Mouse (Mus musculus) kidney, embryonic 16.5 days (tissue): ENCODE measurements around the gene Ap4b1. TPM values are rescaled to one million over a fixed set of nuclear protein-coding genes. Genes with fewer than 3 reads are reported as not detected.

Experiments
- ATAC-seq: fragments of 200-750 bp; cut with Nextera tagmentation; 2 replicates; pipeline ENCODE4 v1.8.0; 2017; ENCODE audit warnings: moderate TSS enrichment; ENCODE audit not compliant: low FRiP score, low TSS enrichment
- H3K27ac ChIP-seq: fragments of 300-500 bp; sonication (generic); 2 replicates; pipeline ENCODE4 v1.5.1; 2014; ENCODE audit warnings: low read length
- H3K27me3 ChIP-seq: fragments of 300-500 bp; sonication (generic); 2 replicates; pipeline ENCODE4 v1.6.1; 2014; ENCODE audit warnings: low read length, control low read depth, mixed read lengths; ENCODE audit not compliant: insufficient read depth
- H3K36me3 ChIP-seq: fragments of 300-500 bp; sonication (generic); 2 replicates; pipeline ENCODE4 v1.6.1; 2014; ENCODE audit warnings: low read length, control low read depth, mixed read lengths; ENCODE audit not compliant: insufficient read depth
- H3K4me1 ChIP-seq: fragments of 300-500 bp; sonication (generic); 2 replicates; pipeline ENCODE4 v1.6.1; 2014; ENCODE audit warnings: low read length, control low read depth, mixed read lengths; ENCODE audit not compliant: insufficient read depth
- H3K4me2 ChIP-seq: fragments of 300-500 bp; sonication (generic); replicated peaks from 2 replicates; pipeline ENCODE4 v1.6.1; 2014; ENCODE audit warnings: low read depth, low read length
- H3K4me3 ChIP-seq: fragments of 300-500 bp; sonication (generic); 2 replicates; pipeline ENCODE4 v1.5.1; 2014; ENCODE audit warnings: mild to moderate bottlenecking, low read length
- H3K9ac ChIP-seq: fragments of 300-500 bp; sonication (generic); replicated peaks from 2 replicates; pipeline ENCODE4 v1.6.1; 2014; ENCODE audit warnings: low read length
- H3K9me3 ChIP-seq: fragments of 300-500 bp; sonication (generic); 2 replicates; pipeline ENCODE4 v1.6.1; 2016; ENCODE audit warnings: low read length, control low read depth
- WGBS: fragments of 180-500 bp; shearing (Covaris S2); extraction: QIAGEN DNeasy Blood & Tissue Kit; methylation state at CpG from one replicate; pipeline ENCODE4 v1.1.7; 2014; 5-methylcytosine and 5-hydroxymethylcytosine counted together
- polyA plus RNA-seq: library from polyadenylated mRNA; unstranded; fragments of >200 nt; fragmentation: Nextera tagmentation; extraction: Ambion mirVana; gene quantifications from 2 replicates; pipeline ENCODE4 v1.2.1, GENCODE M21; 2015

The Ap4b1 gene
- polyA plus RNA-seq, 1 experiment from 2014 or later, result 22.8 TPM

DNA sequence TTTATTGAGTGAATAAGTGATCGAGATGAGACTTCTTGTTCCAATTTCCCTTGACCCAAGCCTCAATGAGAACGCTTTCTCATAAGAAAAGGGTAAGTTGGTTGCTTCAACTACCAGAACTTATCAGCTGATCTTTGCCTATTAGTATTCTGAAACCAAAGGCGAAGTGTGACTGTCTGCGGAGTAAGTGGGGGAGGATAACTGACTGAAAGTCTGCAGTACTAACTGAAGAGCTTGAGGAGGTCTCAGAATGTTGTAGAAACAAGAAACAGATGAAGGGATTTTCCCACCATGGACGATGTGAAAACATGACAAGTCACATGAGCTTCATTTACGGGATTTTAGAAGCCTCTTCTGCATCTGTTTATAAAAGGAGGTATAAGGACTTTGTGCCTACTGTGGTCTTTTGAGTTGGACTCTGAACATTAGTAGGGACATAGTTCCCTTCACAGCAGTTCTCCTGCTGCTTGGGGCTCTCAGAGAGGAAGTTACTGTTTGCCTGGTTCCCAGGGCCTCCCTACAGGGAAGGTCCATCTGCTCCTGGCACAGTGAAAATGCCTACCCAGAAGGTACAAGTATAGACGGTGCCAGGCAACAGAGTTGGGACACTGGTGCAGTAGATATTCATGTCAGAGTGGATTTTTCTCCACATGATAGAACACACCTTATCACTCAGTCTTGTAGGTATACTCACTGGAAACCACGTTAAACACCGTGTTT lies 41.5 kb downstream of the Ap4b1 start:
- H3K27me3 ChIP-seq, result no peaks in the 10 kb centered on the region
- H3K9ac ChIP-seq, result no peak overlapping the region
- no peaks in the 10 kb centered on the region for H3K9me3 ChIP-seq
- no peak overlapping the region for H3K4me2 ChIP-seq
- 80% methylated on average over 9 of the region's 9 CpGs for WGBS
- no peak for ATAC-seq
- no peaks in the 10 kb centered on the region for H3K36me3 ChIP-seq
- no peak overlapping the region for H3K27ac ChIP-seq
- H3K4me3 ChIP-seq, result no peak overlapping the region
- no peaks in the 10 kb centered on the region for H3K4me1 ChIP-seq

DNA sequence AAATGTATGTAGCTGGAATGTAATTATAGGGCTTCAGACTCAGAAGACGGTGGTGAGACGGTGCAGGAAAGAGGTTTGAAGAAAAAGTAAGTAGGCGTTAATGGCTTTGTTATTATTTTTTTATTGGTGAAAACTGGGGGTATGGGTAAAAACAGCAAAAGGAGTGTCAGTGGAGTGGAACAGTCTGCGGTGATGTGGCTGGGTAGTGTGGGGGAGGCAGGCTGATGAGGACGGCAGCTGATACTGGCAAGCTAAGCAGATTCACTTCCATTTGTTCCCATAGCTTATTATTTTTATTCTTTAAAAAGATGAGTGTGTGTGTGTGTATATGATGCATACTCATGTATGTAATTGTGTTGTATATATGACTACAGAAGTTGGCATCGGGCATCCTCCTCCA lies 42.2 kb downstream of the Ap4b1 start:
- no peak overlapping the region for H3K4me3 ChIP-seq
- no peaks in the 10 kb centered on the region for H3K27me3 ChIP-seq
- H3K9me3 ChIP-seq, result no peaks in the 10 kb centered on the region
- ATAC-seq, result no peak
- 70% methylated on average over 6 of the region's 6 CpGs for WGBS
- H3K27ac ChIP-seq, result no peak overlapping the region
- no peaks in the 10 kb centered on the region for H3K36me3 ChIP-seq
- no peak overlapping the region for H3K4me2 ChIP-seq
- H3K9ac ChIP-seq, result no peak overlapping the region
- no peaks in the 10 kb centered on the region for H3K4me1 ChIP-seq

- ATAC-seq, result no peak
- no peak overlapping the region for H3K4me3 ChIP-seq
- no peaks in the 10 kb centered on the region for H3K36me3 ChIP-seq
- H3K9me3 ChIP-seq, result no peaks in the 10 kb centered on the region
- H3K4me2 ChIP-seq, result no peak overlapping the region
- H3K9ac ChIP-seq, result no peak overlapping the region
- no peaks in the 10 kb centered on the region for H3K27me3 ChIP-seq
- H3K4me1 ChIP-seq, result no peaks in the 10 kb centered on the region
- no peak overlapping the region for H3K27ac ChIP-seq
- 83% methylated on average over 8 of the region's 8 CpGs for WGBS
Observed at GRCm38 (mm10) chr3:103851882-103852281, 42.6 kb downstream of the Ap4b1 start.

DNA sequence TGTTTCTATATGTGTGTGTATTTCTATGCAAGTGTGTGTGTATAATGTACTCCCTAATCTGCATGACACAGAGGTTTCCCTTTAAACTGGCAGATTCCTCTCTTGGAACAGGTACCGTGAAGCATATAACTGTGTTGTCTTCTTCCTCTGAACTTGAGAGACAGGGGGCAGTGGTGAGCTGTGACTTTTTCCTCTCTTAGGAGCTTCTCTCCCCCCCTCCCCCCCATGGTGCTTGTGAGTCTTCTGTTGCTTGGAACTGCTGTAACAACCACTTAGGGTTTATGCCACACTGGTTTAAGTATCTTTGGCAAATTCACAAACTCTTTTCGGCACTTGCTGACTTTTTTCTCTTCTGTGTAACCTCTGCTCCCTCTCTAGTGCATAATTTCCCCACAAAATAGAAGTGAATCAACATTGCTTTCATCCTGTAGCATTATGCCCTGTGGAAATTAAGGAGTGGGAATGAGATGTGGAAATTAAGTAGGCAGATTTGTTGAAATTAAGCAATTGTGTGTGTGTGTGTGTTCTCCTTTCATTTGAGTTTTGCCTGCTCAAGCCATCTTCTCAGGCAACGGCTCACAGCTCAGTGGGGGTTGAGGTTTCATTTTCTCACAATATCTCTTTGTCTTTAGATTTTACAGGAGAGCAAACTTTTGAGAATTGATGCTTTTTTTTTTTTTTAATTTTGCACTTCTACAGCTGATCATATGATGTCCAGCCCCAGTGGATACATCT lies 43.4 kb downstream of the Ap4b1 start:
- no peak for ATAC-seq
- H3K4me1 ChIP-seq, result no peaks in the 10 kb centered on the region
- no peaks in the 10 kb centered on the region for H3K36me3 ChIP-seq
- no peak overlapping the region for H3K9ac ChIP-seq
- H3K4me3 ChIP-seq, result no peak overlapping the region
- no peaks in the 10 kb centered on the region for H3K27me3 ChIP-seq
- WGBS, result 60% methylated on average over 3 of the region's 3 CpGs
- no peaks in the 10 kb centered on the region for H3K9me3 ChIP-seq
- no peak overlapping the region for H3K4me2 ChIP-seq
- no peak overlapping the region for H3K27ac ChIP-seq

- Histone ChIP-seq H3K27me3 (no peaks in the 10 kb centered on the region), H3K9me3 (no peaks in the 10 kb centered on the region), H3K9ac (no peak overlapping the region), H3K36me3 (no peaks in the 10 kb centered on the region), H3K4me1 (no peaks in the 10 kb centered on the region), H3K27ac (no peak overlapping the region), H3K4me3 (no peak overlapping the region), H3K4me2 (no peak overlapping the region)
- 56% methylated on average over 8 of the region's 8 CpGs for WGBS
- no peak for ATAC-seq
Observed at GRCm38 (mm10) chr3:103853804-103854203, 44.5 kb downstream of the Ap4b1 start.

DNA sequence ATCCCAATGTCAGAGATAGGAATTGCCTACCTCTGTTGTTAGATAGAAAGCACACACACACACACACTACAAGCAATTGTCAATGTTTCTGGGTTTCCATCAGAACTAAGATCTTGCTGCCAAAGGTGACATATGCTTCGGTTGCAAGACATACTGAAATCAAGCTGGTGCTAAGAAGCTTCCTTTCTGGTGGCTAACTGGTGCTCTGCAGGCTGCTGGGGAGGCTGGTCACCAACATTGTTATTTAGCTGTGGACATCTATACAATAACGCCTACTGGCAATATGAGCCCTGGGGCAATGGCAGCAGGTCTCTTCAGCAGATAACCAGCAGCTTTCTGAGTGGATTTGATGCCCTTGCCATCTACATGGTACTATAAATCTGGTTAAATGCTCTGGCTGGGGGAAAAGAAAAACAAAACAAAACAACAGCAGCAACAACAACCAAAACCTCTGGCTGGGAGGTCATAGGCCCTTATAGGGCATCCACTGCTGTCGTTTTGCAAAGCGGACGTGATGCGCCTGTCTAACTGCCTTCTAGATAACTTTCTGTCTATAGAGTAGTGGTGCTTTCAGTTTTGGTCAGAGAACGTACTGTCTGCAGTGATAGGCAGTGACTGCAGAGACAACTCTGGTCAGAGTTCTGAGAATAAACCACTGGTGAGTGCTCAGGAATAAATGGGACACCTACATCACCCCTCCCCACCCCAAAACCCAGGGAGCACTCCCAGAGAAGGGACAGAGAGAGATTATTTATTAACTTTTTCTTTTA lies 47.9 kb downstream of the Ap4b1 start:
- ATAC-seq, result no peak
- no peak overlapping the region for H3K4me3 ChIP-seq
- H3K27me3 ChIP-seq, result no peaks in the 10 kb centered on the region
- no peaks in the 10 kb centered on the region for H3K9me3 ChIP-seq
- no peak overlapping the region for H3K4me2 ChIP-seq
- no peaks in the 10 kb centered on the region for H3K36me3 ChIP-seq
- H3K27ac ChIP-seq, result no peak overlapping the region
- no peaks in the 10 kb centered on the region for H3K4me1 ChIP-seq
- no peak overlapping the region for H3K9ac ChIP-seq
- WGBS, result 84% methylated on average over 7 of the region's 7 CpGs

- WGBS, result 91% methylated on average over 6 of the region's 6 CpGs
- Histone ChIP-seq H3K9me3 (no peaks in the 10 kb centered on the region), H3K27me3 (no peaks in the 10 kb centered on the region), H3K9ac (no peak overlapping the region), H3K4me2 (no peak overlapping the region), H3K27ac (no peak overlapping the region), H3K4me1 (no peaks in the 10 kb centered on the region), H3K36me3 (no peaks in the 10 kb centered on the region), H3K4me3 (no peak overlapping the region)
- no peak for ATAC-seq
Observed at GRCm38 (mm10) chr3:103857977-103858563, 48.8 kb downstream of the Ap4b1 start.

DNA sequence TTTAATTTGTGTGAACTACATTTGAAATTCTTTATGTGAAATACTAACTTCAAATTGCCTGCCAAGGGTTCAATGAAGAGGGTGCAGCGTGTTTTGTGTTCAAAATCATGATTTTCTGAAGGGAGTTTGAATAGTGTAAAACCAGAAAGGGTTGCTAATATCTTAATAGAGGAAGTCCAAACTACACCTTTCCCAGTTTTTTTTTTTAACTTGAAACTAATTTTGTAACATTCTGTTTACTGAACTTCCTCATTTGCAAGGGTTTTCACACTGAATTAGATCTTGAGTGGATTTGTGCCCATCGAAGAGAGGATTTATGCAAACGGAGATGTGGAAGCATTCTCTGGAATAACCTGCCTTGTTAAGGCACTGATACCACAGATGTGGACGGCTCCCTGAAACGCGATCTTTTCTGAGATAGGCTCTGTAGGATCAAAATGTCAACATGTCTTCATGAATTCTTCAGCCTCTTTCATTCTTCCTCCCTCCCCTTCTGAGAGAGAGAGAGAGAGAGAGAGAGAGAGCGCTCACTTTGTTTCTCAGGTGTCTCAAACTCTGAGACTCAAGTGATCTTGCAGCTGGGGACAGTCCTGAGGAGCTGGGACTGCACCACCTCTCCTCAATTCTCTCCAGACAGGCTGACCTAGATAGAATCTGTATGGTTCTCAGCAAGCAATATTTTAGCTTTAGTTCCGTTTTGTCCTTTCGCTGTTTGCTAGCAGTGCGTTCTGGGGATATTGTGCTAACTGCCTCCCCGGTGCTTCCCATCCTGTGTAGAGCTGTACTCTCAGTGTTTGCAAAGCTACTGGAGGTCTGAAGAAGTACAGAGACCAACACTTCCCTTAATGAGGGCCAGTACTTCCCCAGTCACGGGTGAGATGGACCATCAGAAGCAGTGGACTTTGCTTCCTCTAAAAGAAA lies 49.8 kb downstream of the Ap4b1 start, which contains the start of gene Ptpn22:
TSS of gene Ptpn22 (plus strand) at position 915 of the 921 bp plus-strand sequence.
- no peak within 1 kb of the TSS for H3K9ac ChIP-seq
- no peak within 1 kb of the TSS for H3K4me2 ChIP-seq
- 65% methylated on average over 11 of the region's 12 CpGs for WGBS
- no peak within 1 kb of the TSS for H3K4me3 ChIP-seq
- no peak within 1 kb of the TSS for H3K27ac ChIP-seq
- no peaks in the 10 kb centered on the region for H3K9me3 ChIP-seq
- H3K27me3 ChIP-seq, result no peaks in the 10 kb centered on the region
- no peak for ATAC-seq
- no peaks in the 10 kb centered on the region for H3K36me3 ChIP-seq
- H3K4me1 ChIP-seq, result no peaks in the 10 kb centered on the region

DNA sequence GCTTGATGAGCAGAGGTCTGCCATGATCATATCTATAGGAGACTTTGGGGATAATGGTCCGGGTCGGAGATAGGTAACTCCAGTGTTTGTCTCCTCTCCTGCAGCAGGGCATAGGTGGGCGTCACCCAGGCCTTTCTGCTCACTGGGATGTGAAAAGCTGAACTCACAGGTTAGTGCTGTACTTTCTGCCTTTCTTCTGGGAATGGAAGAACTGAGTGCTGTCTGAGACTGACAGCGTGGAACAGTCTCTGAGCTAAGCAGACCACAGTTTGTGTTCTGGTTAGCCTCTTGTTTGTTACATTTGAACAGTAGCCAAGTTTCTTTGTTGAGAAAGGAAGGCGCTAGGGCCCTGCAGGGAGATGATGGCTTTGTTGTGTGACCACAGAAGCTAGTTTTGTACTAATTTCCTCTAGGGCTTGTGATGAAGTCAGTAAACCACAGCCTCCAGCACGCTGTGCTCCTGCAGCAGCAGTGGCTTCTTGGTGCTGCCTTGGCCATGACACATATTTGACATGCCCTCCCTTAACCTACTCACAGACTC lies 50.6 kb downstream of the Ap4b1 start:
- no peak overlapping the region for H3K4me3 ChIP-seq
- no peak overlapping the region for H3K4me2 ChIP-seq
- no peak for ATAC-seq
- no peaks in the 10 kb centered on the region for H3K36me3 ChIP-seq
- H3K27ac ChIP-seq, result no peak overlapping the region
- H3K4me1 ChIP-seq, result no peaks in the 10 kb centered on the region
- no peaks in the 10 kb centered on the region for H3K27me3 ChIP-seq
- no peaks in the 10 kb centered on the region for H3K9me3 ChIP-seq
- WGBS, result 63% methylated on average over 6 of the region's 6 CpGs
- H3K9ac ChIP-seq, result no peak overlapping the region
